ENCODE assay signal across 22 mouse cellular contexts in genomic region chr17:48011105-48011504, GRCm38 (mm10). TPM values are rescaled to one million over a fixed set of nuclear protein-coding genes. Genes with fewer than 3 reads are reported as not detected.
"Had no signal": no experiment of that assay in that cellular context is flagged by ENCODE, and none has a peak within 500 bp of the region (broad histone marks: within the 10 kb centered on the region; RNA-seq: fewer than 3 reads in every experiment).

No protein-coding gene starts in this region.

- H3K9me3 ChIP-seq: midbrain, embryonic 10.5 days; midbrain, embryonic 12.5 days; neural tube, embryonic 12.5 days had no signal

- DNase-seq: lung, adult 18-20 months; lung, embryonic 14.5 days; lung, postnatal 10 days; lung, postnatal 4 days; right cerebral cortex, postnatal 25 days; right cerebral cortex, postnatal 4 days; spleen, adult 18-20 months; thymus, adult 18-20 months; thymus, postnatal 14 days; thymus, postnatal 36 days had no signal

- H3K36me3 ChIP-seq: midbrain, embryonic 10.5 days; midbrain, embryonic 12.5 days; neural tube, embryonic 12.5 days had no signal

- H3K4me2 ChIP-seq: lung, embryonic 14.5 days; midbrain, embryonic 12.5 days; neural tube, embryonic 12.5 days had no signal

- H3K27me3 ChIP-seq: neural tube, embryonic 12.5 days had no signal

- H3K27ac ChIP-seq: liver, embryonic 14.5 days; midbrain, embryonic 10.5 days; midbrain, embryonic 12.5 days; neural tube, embryonic 12.5 days had no signal

- H3K9ac ChIP-seq: liver, embryonic 14.5 days; lung, embryonic 14.5 days; midbrain, embryonic 12.5 days; neural tube, embryonic 12.5 days had no signal

- ATAC-seq: midbrain, embryonic 16.5 days had no signal

- H3K4me3 ChIP-seq: midbrain, embryonic 10.5 days; midbrain, embryonic 12.5 days; myocyte; neural tube, embryonic 12.5 days had no signal

RNA-seq across cellular contexts. Expression of gene 1700122O11Rik, which starts 27.0 kb away (rescaled TPM):
- polyA plus RNA-seq: liver, embryonic 14.5 days; liver, embryonic 16.5 days; lung, embryonic 14.5 days; lung, embryonic 16.5 days; midbrain, embryonic 10.5 days; midbrain, embryonic 12.5 days; midbrain, embryonic 16.5 days; myocyte; neural tube, embryonic 12.5 days; small intestine, adult 2 months; stomach, embryonic 14.5 days; stomach, embryonic 16.5 days; thymus, postnatal 0 days had no signal
